Mouse (Mus musculus) neural tube, embryonic 13.5 days (tissue): Measurements from ENCODE around the gene Gen1. TPM values are rescaled to one million over a fixed set of nuclear protein-coding genes. Genes with fewer than 3 reads are reported as not detected.

Experiments
- ATAC-seq: fragments of 200-750 bp; cut with Nextera tagmentation; 2 replicates; pipeline ENCODE4 v1.8.0; 2017; ENCODE audit warnings: low read depth, mild to moderate bottlenecking, moderate TSS enrichment, moderate library complexity
- H3K27ac ChIP-seq: fragments of 300-500 bp; sonication (generic); replicated peaks from 2 replicates; pipeline ENCODE4 v1.5.1; 2015; ENCODE audit warnings: moderate library complexity, mild to moderate bottlenecking, inconsistent platforms
- H3K27me3 ChIP-seq: fragments of 300-500 bp; sonication (generic); 2 replicates; pipeline ENCODE4 v1.6.1; 2015; ENCODE audit warnings: mild to moderate bottlenecking, inconsistent platforms
- H3K36me3 ChIP-seq: fragments of 300-500 bp; sonication (generic); 2 replicates; pipeline ENCODE4 v1.6.1; 2015; ENCODE audit warnings: mild to moderate bottlenecking, inconsistent platforms
- H3K4me1 ChIP-seq: fragments of 300-500 bp; sonication (generic); replicated peaks from 2 replicates; pipeline ENCODE4 v1.6.1; 2015; ENCODE audit warnings: inconsistent platforms
- H3K4me2 ChIP-seq: fragments of 300-500 bp; sonication (generic); 2 replicates; pipeline ENCODE4 v1.6.1; 2015; ENCODE audit warnings: inconsistent platforms, mild to moderate bottlenecking, moderate library complexity
- H3K4me3 ChIP-seq: fragments of 300-500 bp; sonication (generic); 2 replicates; pipeline ENCODE4 v1.5.1; 2015; ENCODE audit warnings: mild to moderate bottlenecking, inconsistent platforms
- H3K9ac ChIP-seq: fragments of 300-500 bp; sonication (generic); 2 replicates; pipeline ENCODE4 v1.6.1; 2015; ENCODE audit warnings: moderate library complexity, mild to moderate bottlenecking, inconsistent platforms
- H3K9me3 ChIP-seq: fragments of 300-500 bp; sonication (generic); 2 replicates; pipeline ENCODE4 v1.6.1; 2016; ENCODE audit warnings: inconsistent platforms
- WGBS: fragments of 180-500 bp; shearing (Covaris S2); methylation state at CpG from one replicate; pipeline ENCODE4 v1.1.7; 2015; 5-methylcytosine and 5-hydroxymethylcytosine counted together
- polyA plus RNA-seq: library from polyadenylated mRNA; unstranded; fragments of >200 nt; fragmentation: Nextera tagmentation; extraction: Ambion mirVana; gene quantifications from 2 replicates; pipeline ENCODE4 v1.2.1, GENCODE M21; 2015

Gen1 gene
- polyA plus RNA-seq, 1 experiment from 2014 or later: 2.2 TPM

DNA sequence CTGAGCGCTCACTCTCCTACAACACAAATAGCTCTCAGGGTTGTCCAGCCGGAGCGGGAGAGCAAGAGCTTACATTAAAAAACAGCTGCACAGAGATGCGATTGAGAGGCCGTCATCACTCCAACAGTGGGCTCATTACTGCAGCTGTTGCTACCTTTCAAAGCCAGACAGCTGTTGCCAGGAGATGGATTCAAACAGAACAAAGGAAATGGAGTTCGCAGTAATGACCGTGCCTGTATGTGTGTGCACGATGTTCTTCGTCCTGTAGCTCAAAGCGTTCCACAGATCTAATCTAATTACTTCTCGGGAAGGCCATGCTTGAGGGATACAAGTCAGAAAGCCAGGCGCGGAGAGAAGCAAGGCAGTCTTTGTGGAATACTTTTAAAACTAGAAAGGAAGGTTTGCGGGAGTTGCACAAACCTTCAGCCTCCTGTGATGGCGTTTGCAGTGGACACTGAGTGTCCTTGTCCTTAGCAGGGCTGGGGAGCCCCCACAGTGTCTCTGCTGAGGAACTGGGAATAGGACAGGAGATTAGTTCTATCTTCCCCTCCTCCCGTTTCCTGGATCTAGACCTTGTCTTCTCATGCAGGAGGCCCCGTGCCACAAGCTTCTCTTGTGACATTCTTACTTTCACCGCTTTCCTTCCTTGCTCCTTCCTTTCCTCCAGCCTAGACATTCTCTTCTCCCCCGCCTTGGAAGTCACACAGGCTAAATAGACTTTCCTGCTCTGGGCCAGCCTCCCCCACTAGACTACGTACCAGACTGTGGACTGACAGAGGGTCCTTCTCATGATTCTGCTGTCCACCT lies 43.9 kb downstream of the Gen1 start:
- H3K36me3 ChIP-seq: no peaks in the 10 kb centered on the region
- WGBS: 58% methylated on average over 20 of the region's 20 CpGs
- no peak overlapping the region; the same call in 1 of the 2 replicates for H3K4me2 ChIP-seq
- no peak overlapping the region for H3K27ac ChIP-seq
- ATAC-seq: peak; percentile 59; the same call in 1 of the 2 replicates
- no peak overlapping the region for H3K9ac ChIP-seq
- H3K4me3 ChIP-seq: no peak overlapping the region
- no peaks in the 10 kb centered on the region for H3K27me3 ChIP-seq
- no peaks in the 10 kb centered on the region for H3K9me3 ChIP-seq
- peaks cover 8% of the 10 kb centered on the region for H3K4me1 ChIP-seq

DNA sequence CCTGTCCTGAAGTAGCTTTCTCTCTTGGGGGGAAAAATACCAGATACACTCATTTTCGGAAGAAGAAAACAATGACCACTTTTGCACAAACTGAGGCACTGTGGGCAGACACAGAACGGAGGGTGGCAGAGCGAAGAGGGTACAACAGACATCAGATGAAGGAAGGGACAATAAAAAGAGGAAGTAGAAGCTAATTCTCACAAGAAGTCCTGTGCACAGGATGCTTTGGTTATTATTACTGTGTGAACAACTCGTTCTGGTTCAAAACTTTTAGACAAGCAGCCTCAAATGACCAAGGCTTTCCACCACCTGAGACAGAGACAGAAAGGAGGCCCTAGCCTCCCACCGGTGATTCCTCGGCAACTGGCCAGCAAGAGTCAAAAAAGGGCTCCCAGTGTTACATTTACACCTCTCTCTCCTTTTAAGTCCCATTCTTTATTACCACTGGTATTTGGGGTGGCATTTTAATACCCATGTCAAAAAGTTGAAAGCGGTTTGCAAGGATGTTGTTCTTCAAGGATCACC lies 47.8 kb downstream of the Gen1 start:
- no peaks in the 10 kb centered on the region for H3K9me3 ChIP-seq
- H3K4me1 ChIP-seq: peaks cover 8% of the 10 kb centered on the region
- WGBS: 65% methylated on average over 7 of the region's 7 CpGs
- ATAC-seq: no peak
- H3K4me3 ChIP-seq: no peak overlapping the region
- no peaks in the 10 kb centered on the region for H3K36me3 ChIP-seq
- no peak overlapping the region for H3K4me2 ChIP-seq
- no peak overlapping the region for H3K27ac ChIP-seq
- H3K9ac ChIP-seq: no peak overlapping the region
- H3K27me3 ChIP-seq: no peaks in the 10 kb centered on the region

DNA sequence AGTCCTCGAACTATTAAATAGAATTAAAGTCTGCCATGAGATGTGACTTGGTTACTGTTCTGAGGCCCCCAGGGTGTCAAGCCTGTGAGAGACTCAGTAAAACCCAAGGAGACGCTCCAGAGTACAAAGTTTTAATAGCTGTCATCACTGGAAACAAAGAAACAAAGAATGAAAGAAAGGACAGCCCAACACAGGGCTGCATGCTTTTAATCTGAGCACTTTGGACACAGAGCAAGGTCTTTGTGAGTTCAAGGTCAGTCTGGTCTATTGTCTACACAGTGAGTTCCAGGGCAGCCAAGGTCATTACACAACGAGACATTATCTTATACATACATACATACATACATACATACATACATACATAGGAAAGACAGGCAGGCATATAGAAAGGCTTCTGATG lies 49.1 kb downstream of the Gen1 start:
- Histone ChIP-seq H3K4me2 (no peak overlapping the region), H3K9me3 (no peaks in the 10 kb centered on the region), H3K9ac (no peak overlapping the region), H3K4me3 (no peak overlapping the region), H3K36me3 (no peaks in the 10 kb centered on the region), H3K27me3 (no peaks in the 10 kb centered on the region), H3K27ac (no peak overlapping the region), H3K4me1 (peaks cover 3% of the 10 kb centered on the region)
- 59% methylated on average over 3 of the region's 3 CpGs for WGBS
- no peak for ATAC-seq

DNA sequence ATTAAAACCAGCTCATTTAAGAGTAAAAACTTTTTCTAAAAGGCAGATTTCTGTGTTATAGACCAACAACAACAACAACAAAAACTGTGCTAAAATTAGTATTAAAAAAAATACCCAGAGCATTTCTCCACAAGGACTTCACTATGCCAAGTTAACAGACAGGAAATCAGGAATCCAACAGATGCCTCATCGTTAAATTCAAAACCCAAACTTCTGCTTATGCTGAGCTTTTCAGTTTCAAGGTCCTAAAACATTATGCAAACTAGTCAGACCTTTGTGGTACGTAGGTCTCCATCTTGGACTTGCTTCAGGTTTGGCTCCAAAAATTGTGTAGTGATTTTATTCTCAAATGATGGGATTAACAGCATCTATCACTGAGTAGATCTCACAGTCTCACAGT lies 50.0 kb downstream of the Gen1 start:
- H3K36me3 ChIP-seq: no peaks in the 10 kb centered on the region
- no peaks in the 10 kb centered on the region for H3K4me1 ChIP-seq
- no peak for ATAC-seq
- H3K4me3 ChIP-seq: no peak overlapping the region
- WGBS: 85% methylated on average over 2 of the region's 2 CpGs
- H3K4me2 ChIP-seq: no peak overlapping the region
- H3K9me3 ChIP-seq: no peaks in the 10 kb centered on the region
- H3K9ac ChIP-seq: no peak overlapping the region
- H3K27me3 ChIP-seq: no peaks in the 10 kb centered on the region
- no peak overlapping the region for H3K27ac ChIP-seq

DNA sequence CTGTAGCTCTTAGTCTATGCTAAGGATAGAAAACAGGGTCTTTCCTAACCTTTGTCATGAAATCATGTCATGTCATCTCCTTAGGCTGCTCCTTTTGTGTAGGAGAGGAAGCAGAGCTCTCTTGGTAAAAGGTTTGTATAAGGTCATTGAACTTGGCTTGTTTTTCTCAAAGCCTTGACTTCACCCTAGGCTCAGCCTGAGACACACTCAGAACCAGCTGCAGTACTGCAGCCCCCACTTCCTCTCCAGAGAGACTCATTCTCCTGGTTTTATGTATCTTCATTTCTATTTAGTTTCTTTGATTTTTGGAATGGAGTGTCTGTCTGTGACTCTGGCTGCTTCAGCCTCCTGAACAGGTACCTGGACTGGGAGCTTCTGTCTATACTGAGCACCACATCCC lies 50.8 kb downstream of the Gen1 start:
- no peaks in the 10 kb centered on the region for H3K4me1 ChIP-seq

DNA sequence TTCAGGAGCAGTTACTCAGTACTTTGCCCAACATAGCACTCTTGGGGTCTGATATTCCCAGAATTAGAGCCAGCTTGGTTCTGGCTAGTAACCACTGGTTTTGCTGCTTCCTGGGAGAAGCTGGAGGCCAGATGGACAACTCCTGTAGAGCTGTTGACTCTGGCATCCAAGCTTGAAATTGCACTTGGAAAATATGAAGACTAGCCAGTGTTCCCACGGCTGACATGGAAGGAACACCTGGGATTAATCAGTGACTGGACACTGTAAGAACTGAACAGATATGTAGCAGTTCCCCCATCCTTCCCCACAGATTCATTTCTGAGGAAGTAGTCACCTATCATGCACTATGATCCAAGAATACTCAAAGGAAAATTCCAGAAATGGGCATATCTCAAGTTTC lies 52.7 kb downstream of the Gen1 start:
- Histone ChIP-seq H3K27ac (no peak overlapping the region), H3K27me3 (no peaks in the 10 kb centered on the region), H3K4me3 (no peak overlapping the region), H3K4me2 (no peak overlapping the region), H3K4me1 (no peaks in the 10 kb centered on the region), H3K9ac (no peak overlapping the region), H3K36me3 (no peaks in the 10 kb centered on the region), H3K9me3 (no peaks in the 10 kb centered on the region)
- 84% methylated on average over 1 of the region's 1 CpGs for WGBS
- no peak for ATAC-seq

More for the DNA sequence above, 50.8 kb downstream of the Gen1 start:
- no peaks in the 10 kb centered on the region for H3K9me3 ChIP-seq
- H3K4me2 ChIP-seq: no peak overlapping the region
- H3K27me3 ChIP-seq: no peaks in the 10 kb centered on the region
- H3K27ac ChIP-seq: no peak overlapping the region
- H3K36me3 ChIP-seq: no peaks in the 10 kb centered on the region
- no peak for ATAC-seq
- H3K9ac ChIP-seq: no peak overlapping the region
- no peak overlapping the region for H3K4me3 ChIP-seq

DNA sequence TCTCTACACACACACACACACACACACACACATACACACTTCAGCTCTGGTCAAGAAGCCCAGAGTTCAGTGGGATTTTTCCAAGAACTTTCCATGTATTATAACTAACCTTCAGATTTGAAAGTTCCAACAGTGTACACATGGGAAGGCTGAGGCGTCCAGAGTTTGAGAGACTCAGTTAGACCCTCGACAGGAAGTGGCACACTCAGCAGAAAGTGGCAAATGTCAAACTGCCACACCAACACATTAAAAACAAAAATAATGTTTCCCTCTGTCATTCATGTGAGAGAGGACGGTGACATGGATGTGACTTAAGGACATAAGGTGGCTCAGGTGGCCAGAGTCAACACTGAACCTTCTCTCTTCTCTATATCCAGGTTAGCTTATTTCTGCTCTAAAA lies 55.2 kb downstream of the Gen1 start:
- no peak overlapping the region for H3K27ac ChIP-seq
- no peak overlapping the region for H3K4me3 ChIP-seq
- ATAC-seq: no peak
- WGBS: 79% methylated on average over 3 of the region's 3 CpGs
- no peak overlapping the region for H3K4me2 ChIP-seq
- no peaks in the 10 kb centered on the region for H3K4me1 ChIP-seq
- no peak overlapping the region for H3K9ac ChIP-seq
- no peaks in the 10 kb centered on the region for H3K27me3 ChIP-seq
- H3K36me3 ChIP-seq: no peaks in the 10 kb centered on the region
- H3K9me3 ChIP-seq: no peaks in the 10 kb centered on the region

DNA sequence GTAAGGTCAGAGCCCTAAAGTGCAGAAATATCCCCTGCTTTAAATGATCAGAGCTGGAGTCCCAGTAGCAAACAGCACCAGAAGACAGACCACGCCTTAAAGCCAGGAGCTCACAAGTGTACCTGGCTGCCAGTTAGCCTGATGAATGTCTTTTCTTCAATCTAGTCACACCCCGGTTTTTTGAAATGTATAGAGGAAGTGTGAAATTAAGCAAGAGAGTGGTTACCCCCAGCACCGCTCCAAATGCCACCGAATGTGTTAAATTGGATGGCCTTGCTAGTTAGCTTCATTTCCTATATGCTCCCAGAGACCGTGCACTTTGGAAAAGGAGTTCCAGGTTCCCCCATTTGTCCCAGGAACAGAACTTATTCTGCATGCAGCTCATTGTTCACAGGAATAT lies 56.0 kb downstream of the Gen1 start:
- Histone ChIP-seq H3K9me3 (no peaks in the 10 kb centered on the region), H3K36me3 (no peaks in the 10 kb centered on the region), H3K27ac (no peak overlapping the region), H3K27me3 (no peaks in the 10 kb centered on the region), H3K9ac (no peak overlapping the region), H3K4me3 (no peak overlapping the region), H3K4me2 (no peak overlapping the region), H3K4me1 (no peaks in the 10 kb centered on the region)
- ATAC-seq: no peak
- 74% methylated on average over 5 of the region's 5 CpGs for WGBS

DNA sequence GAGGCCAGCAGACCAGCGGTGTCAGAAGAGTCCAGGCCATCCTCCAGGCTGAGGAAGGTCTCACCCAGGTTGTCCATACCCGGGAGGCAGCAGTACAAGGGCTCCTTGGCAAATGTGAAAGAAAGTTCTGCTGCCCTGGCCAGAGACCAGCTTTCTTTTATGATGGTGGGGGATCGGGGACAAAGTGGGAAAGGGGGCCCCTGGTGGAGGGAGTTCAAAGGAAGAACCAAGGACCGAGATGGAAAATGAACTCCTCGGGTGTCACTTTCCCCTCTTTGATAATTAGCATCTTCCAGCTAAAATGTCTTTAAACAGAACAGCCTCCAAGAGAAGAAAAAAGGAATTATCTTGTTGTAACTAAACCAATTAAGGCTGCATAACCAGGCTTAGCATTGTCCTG lies 56.7 kb downstream of the Gen1 start, which contains the start of gene Msgn1:
Msgn1 (minus strand) TSS at position 101 of the 400 bp plus-strand sequence.
- no peak for ATAC-seq
- Histone ChIP-seq H3K9me3 (no peaks in the 10 kb centered on the region), H3K4me1 (no peaks in the 10 kb centered on the region), H3K27ac (no peak within 1 kb of the TSS), H3K9ac (no peak within 1 kb of the TSS), H3K27me3 (no peaks in the 10 kb centered on the region), H3K4me3 (no peak within 1 kb of the TSS), H3K36me3 (no peaks in the 10 kb centered on the region), H3K4me2 (no peak within 1 kb of the TSS)
- 57% methylated on average over 5 of the region's 5 CpGs for WGBS

DNA sequence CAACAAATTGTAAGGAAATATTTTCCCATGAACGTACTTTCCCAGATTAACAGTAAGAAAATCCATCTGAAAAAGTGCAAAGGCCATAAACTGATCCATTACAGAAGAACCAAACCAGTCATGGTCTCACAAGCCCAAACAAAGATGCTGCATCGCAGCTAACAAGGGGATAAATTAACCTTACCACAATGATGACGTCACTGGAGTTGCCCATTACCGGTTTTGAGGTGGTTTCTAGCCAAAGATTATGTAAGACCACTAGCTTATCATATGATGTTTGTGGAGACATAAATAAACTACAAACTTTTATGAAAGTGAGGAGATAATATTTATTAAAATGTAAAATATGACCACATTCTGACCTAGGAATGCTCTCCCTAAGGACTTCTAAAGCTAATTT lies 59.3 kb downstream of the Gen1 start:
- H3K4me1 ChIP-seq: no peaks in the 10 kb centered on the region
- H3K27me3 ChIP-seq: no peaks in the 10 kb centered on the region
- H3K4me3 ChIP-seq: no peak overlapping the region
- no peak overlapping the region for H3K9ac ChIP-seq
- no peak overlapping the region for H3K4me2 ChIP-seq
- no peaks in the 10 kb centered on the region for H3K9me3 ChIP-seq
- 69% methylated on average over 4 of the region's 4 CpGs for WGBS
- H3K27ac ChIP-seq: no peak overlapping the region
- no peaks in the 10 kb centered on the region for H3K36me3 ChIP-seq
- no peak for ATAC-seq

DNA sequence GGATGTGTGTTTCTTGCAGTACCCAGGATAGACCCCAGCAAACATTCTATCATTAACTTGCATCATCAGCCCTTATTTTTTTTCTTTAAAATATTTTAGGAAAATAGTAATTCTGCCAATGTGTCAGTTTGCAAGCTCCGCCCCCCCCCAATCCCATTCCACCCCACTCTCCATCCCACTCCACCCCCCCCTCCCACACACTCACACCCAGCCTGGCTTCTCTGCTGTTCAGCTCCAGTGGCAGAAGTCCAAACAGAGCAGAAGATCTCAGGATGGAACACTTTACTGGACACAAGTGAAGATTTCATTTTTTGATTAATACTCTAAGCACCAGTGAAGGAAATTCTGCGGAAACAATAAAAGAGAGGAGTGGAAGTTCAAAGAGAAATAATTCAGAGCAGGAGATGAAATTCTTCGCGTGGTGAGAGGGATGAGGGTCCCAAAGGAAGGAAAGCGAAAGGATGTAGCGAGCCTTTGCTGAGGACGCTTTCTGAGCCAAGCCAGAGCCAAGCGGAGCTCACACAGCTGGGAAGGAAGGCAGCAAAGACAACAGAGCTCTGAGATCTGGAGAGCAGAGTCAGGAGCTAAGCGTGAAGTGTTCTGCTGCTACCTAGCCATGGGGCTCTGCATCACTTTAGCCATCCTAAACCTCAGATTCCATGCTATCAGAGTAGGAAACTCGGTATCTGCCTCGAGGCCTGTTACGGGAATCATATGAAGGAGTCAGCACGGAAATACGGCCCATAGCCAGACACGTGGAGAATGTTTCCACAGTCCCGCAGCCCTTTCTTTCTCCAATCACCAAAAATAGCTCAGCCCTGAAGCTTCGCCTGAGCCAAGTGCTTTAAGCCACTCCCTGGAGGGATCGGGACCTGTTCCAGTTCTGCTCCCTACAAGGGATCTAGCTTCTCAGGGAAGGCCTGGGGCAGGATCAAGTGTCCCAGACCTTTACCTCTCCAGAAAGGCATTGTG lies 61.6 kb downstream of the Gen1 start:
- no peaks in the 10 kb centered on the region for H3K4me1 ChIP-seq
- H3K9me3 ChIP-seq: no peaks in the 10 kb centered on the region
- H3K9ac ChIP-seq: no peak overlapping the region
- H3K4me3 ChIP-seq: no peak overlapping the region
- no peak overlapping the region for H3K27ac ChIP-seq
- ATAC-seq: no peak
- WGBS: 83% methylated on average over 18 of the region's 18 CpGs
- no peak overlapping the region for H3K4me2 ChIP-seq
- no peaks in the 10 kb centered on the region for H3K36me3 ChIP-seq
- H3K27me3 ChIP-seq: no peaks in the 10 kb centered on the region

DNA sequence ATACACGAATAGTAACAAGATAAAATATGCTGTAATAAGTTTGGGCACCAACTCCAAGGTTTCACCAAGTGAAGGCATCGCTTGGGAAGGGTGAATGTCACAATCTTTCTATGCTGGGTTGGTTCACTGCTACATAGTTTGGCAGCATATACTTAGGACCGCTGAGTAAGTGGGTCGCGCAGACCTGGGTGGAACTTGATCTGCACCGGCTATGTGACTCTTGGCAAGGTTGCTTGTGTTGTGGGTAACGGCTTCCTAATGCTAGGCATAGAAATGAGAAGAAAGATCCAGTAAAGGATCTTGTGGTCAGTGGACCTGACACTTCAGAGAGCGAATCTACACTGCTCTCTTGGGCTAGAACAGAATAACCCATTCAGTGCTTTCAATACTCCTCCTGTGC lies 63.1 kb downstream of the Gen1 start:
- WGBS: 95% methylated on average over 8 of the region's 8 CpGs
- H3K36me3 ChIP-seq: no peaks in the 10 kb centered on the region
- no peak overlapping the region for H3K27ac ChIP-seq
- H3K27me3 ChIP-seq: no peaks in the 10 kb centered on the region
- no peaks in the 10 kb centered on the region for H3K4me1 ChIP-seq
- no peak overlapping the region for H3K4me2 ChIP-seq
- no peak for ATAC-seq
- H3K9ac ChIP-seq: no peak overlapping the region
- no peaks in the 10 kb centered on the region for H3K9me3 ChIP-seq
- no peak overlapping the region for H3K4me3 ChIP-seq
